Mouse (Mus musculus): ENCODE measurements around the gene Rbfox1.

DNA sequence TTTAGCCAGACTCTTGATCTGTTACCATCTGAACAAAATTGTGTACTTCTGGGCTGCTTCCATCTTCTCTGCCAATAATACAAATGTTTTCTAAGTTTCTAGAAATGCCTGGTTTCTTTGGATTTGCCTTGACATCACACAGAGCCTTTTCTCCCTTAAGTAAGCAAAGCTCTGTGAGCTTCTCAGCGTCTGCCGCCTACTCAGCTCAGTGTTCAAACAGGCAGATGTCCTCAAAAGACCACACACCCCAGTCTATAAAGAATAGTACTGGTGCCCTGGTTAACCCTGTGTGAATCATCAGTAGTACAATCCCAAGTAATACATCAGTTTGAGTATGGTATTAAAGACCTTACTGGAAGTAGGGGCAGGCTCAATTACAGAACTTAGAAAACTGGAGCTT, 1322.4 kb downstream of the Rbfox1 start:
- no peak for TF ChIP-seq CTCF (IDR thresholded peaks at IDR 0.05; ENCODE audit: control insufficient read depth, insufficient read depth, low read length)
- no peak for TF ChIP-seq POLR2A (IDR thresholded peaks at IDR 0.05; ENCODE audit: borderline replicate concordance, control insufficient read depth, low read depth, low read length)

All from bone marrow, adult 2 months (tissue).